Mouse (Mus musculus): ENCODE results near the gene Tmem59l. TPM values are rescaled to one million over a fixed set of nuclear protein-coding genes. Genes with fewer than 3 reads are reported as not detected.
A peak's percentile ranks its signal among the peaks of the same experiment; 100 is the strongest.

Gene Tmem59l
- polyA plus RNA-seq, 1 experiment: 64.8 TPM

GRCm38 (mm10) chr8:70507027-70507393, 19.9 kb upstream of the Tmem59l start:
- TF ChIP-seq POLR2A (IDR thresholded peaks at IDR 0.05; ENCODE audit: borderline replicate concordance, extremely low read depth, insufficient read depth, insufficient read length, poor library complexity, severe bottlenecking) (no peak), CTCF (IDR thresholded peaks at IDR 0.05; ENCODE audit: borderline replicate concordance, extremely low read depth, insufficient read depth, insufficient read length) (no peak)
- DNase-seq (ENCODE audit: low read depth): no peak

GRCm38 (mm10) chr8:70506328-70507026, 19.3 kb upstream of the Tmem59l start, which contains the start of gene Rex1bd:
Gene Rex1bd, minus strand, starts transcription at chr8:70506752.
- TF ChIP-seq CTCF (IDR thresholded peaks at IDR 0.05; ENCODE audit: borderline replicate concordance, extremely low read depth, insufficient read depth, insufficient read length): peak; percentile 88
- peak; percentile 63; the same call in 1 of the 2 replicates for TF ChIP-seq POLR2A (IDR thresholded peaks at IDR 0.05; ENCODE audit: borderline replicate concordance, extremely low read depth, insufficient read depth, insufficient read length, poor library complexity, severe bottlenecking)
- peak; percentile 97 for DNase-seq (ENCODE audit: low read depth)

- no peak for DNase-seq (ENCODE audit: low read depth)
- TF ChIP-seq POLR2A (IDR thresholded peaks at IDR 0.05; ENCODE audit: borderline replicate concordance, extremely low read depth, insufficient read depth, insufficient read length, poor library complexity, severe bottlenecking): no peak
- no peak for TF ChIP-seq CTCF (IDR thresholded peaks at IDR 0.05; ENCODE audit: borderline replicate concordance, extremely low read depth, insufficient read depth, insufficient read length)
Measured at GRCm38 (mm10) chr8:70505698-70506327, 18.7 kb upstream of the Tmem59l start.

GRCm38 (mm10) chr8:70504851-70505250, 17.7 kb upstream of the Tmem59l start:
- TF ChIP-seq POLR2A (IDR thresholded peaks at IDR 0.05; ENCODE audit: borderline replicate concordance, extremely low read depth, insufficient read depth, insufficient read length, poor library complexity, severe bottlenecking) (no peak), CTCF (IDR thresholded peaks at IDR 0.05; ENCODE audit: borderline replicate concordance, extremely low read depth, insufficient read depth, insufficient read length) (peak; percentile 82)

DNA sequence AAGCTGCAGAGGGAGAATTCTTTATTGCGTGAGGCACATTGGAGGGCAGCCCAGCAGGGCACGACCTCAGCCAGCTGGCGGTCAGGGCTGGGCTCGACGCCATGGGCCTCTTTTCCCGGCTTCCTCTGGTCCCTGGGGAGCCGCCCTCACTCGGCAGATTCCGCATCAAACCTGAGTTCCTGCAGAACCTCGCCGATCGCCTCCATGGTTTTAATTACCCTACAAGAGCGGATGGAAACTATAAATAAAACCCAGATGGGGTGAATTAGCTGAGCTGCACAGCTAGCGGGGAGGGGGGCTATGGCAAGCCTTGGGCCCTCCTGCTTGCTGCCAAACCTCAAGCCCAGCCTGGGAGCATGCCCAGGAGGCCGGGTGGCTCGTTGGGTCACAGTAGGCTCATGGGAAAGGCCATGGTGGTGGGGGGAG, 17.1 kb upstream of the Tmem59l start:
- TF ChIP-seq POLR2A (IDR thresholded peaks at IDR 0.05; ENCODE audit: borderline replicate concordance, extremely low read depth, insufficient read depth, insufficient read length, poor library complexity, severe bottlenecking) (no peak), CTCF (IDR thresholded peaks at IDR 0.05; ENCODE audit: borderline replicate concordance, extremely low read depth, insufficient read depth, insufficient read length) (no peak)
- DNase-seq (ENCODE audit: low read depth): peak; percentile 45

More at GRCm38 (mm10) chr8:70504851-70505250, 17.7 kb upstream of the Tmem59l start:
- DNase-seq (ENCODE audit: low read depth): peak; percentile 68

- peak; percentile 63 for DNase-seq (ENCODE audit: low read depth)
- TF ChIP-seq CTCF (IDR thresholded peaks at IDR 0.05; ENCODE audit: borderline replicate concordance, extremely low read depth, insufficient read depth, insufficient read length) (peak; percentile 90), POLR2A (IDR thresholded peaks at IDR 0.05; ENCODE audit: borderline replicate concordance, extremely low read depth, insufficient read depth, insufficient read length, poor library complexity, severe bottlenecking) (no peak)
Measured at GRCm38 (mm10) chr8:70503062-70503750, 16.0 kb upstream of the Tmem59l start.

GRCm38 (mm10) chr8:70502540-70502939, 15.4 kb upstream of the Tmem59l start:
- no peak for DNase-seq (ENCODE audit: low read depth)
- TF ChIP-seq CTCF (IDR thresholded peaks at IDR 0.05; ENCODE audit: borderline replicate concordance, extremely low read depth, insufficient read depth, insufficient read length) (no peak), POLR2A (IDR thresholded peaks at IDR 0.05; ENCODE audit: borderline replicate concordance, extremely low read depth, insufficient read depth, insufficient read length, poor library complexity, severe bottlenecking) (no peak)

DNA sequence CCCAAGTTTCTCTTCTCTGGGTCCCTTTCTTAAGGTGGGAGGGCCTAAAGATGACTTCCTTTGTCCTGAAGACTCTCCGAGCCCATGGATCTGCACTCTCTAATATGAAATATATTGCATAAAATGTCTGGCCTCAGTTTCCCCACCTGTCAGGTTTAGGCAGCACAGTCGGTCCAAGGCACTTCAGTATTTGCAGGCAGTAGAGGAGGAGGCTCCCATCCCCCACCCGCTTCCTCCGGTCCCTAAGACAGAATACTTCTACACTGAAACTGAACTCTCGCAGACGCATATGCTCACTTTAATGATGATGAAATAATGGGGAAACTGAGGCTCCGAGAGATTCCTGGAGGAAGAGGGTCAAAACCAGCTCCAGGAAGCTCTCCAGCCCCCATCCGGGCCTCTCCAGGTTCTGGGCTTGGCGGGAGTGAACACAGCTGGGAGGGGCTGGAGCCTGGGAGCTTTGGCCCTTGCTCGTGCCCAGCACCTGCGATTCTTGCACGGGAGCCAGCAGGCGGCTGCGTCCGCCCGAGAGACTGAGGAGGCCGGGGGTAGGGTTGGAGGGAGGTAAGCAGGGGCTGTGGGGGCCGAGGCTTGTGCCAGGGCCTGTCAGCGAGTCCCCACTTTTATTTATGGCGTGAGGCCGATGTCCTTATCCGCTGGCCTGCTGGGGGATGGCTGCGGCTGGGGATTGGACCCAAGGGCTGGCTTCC, 14.8 kb upstream of the Tmem59l start:
- peak; percentile 62 for DNase-seq (ENCODE audit: low read depth)
- TF ChIP-seq CTCF (IDR thresholded peaks at IDR 0.05; ENCODE audit: borderline replicate concordance, extremely low read depth, insufficient read depth, insufficient read length) (no peak), POLR2A (IDR thresholded peaks at IDR 0.05; ENCODE audit: borderline replicate concordance, extremely low read depth, insufficient read depth, insufficient read length, poor library complexity, severe bottlenecking) (no peak)

GRCm38 (mm10) chr8:70500386-70501301, 13.5 kb upstream of the Tmem59l start:
- DNase-seq (ENCODE audit: low read depth): no peak
- TF ChIP-seq CTCF (IDR thresholded peaks at IDR 0.05; ENCODE audit: borderline replicate concordance, extremely low read depth, insufficient read depth, insufficient read length) (no peak), POLR2A (IDR thresholded peaks at IDR 0.05; ENCODE audit: borderline replicate concordance, extremely low read depth, insufficient read depth, insufficient read length, poor library complexity, severe bottlenecking) (no peak)

DNA sequence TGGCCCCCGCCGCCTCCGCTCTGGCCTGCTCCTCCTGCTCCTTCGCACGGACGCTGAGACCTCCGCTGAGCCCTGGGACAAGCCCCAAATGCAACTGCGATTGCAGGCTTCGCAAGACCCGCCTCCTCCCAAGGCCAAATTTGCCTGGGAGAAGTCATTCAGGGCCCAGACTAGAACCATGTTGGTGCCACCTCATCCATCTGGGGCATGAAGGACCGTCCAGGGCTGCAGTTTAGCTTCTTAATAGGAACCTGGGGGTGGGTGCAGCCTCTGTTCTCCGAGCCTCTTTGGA, 8.6 kb upstream of the Tmem59l start:
- TF ChIP-seq CTCF (IDR thresholded peaks at IDR 0.05; ENCODE audit: borderline replicate concordance, extremely low read depth, insufficient read depth, insufficient read length): no peak
- no peak for TF ChIP-seq POLR2A (IDR thresholded peaks at IDR 0.05; ENCODE audit: borderline replicate concordance, extremely low read depth, insufficient read depth, insufficient read length, poor library complexity, severe bottlenecking)
- no peak for DNase-seq (ENCODE audit: low read depth)
